Mouse (Mus musculus): Measurements from ENCODE around the gene Krt79. TPM values are rescaled to one million over a fixed set of nuclear protein-coding genes. Genes with fewer than 3 reads are reported as not detected.

Gene Krt79
- total and polyA plus RNA-seq, 3 experiments: not detected

- TF ChIP-seq IRF4 (IDR thresholded peaks at IDR 0.05; ENCODE audit: low read depth, low read length): no peak
- no peak for TF ChIP-seq ZC3H11A (IDR thresholded peaks at IDR 0.05; ENCODE audit: low read depth, low read length)
- TF ChIP-seq EP300 (IDR thresholded peaks at IDR 0.05; ENCODE audit: low read length): no peak
- no peak for TF ChIP-seq CHD2 (IDR thresholded peaks at IDR 0.05; ENCODE audit: low read length)
- TF ChIP-seq USF2 (conservative IDR thresholded peaks at IDR 0.05; ENCODE audit: low read depth, low read length): no peak
Observed at GRCm38 (mm10) chr15:101892820-101893219, 47.3 kb downstream of the Krt79 start, which contains the start of gene Krt76 (continued).

- no peak for DNase-seq (ENCODE audit: extremely low read depth)
- Histone ChIP-seq H3K9me3 (replicated peaks; ENCODE audit: low read length) (no peaks in the 10 kb centered on the region), H3K4me2 (ENCODE audit: insufficient read depth, low read depth, poor library complexity, severe bottlenecking) (no peak overlapping the region), H3K27me3 (replicated peaks) (peaks cover 91% of the 10 kb centered on the region), H3K9ac (ENCODE audit: insufficient read depth, low read depth) (no peak overlapping the region), H3K79me2 (replicated peaks; ENCODE audit: control insufficient read depth, extremely low read depth, insufficient read depth, poor library complexity, severe bottlenecking) (no peaks in the 10 kb centered on the region), H3K36me3 (replicated peaks in 1 of 2; ENCODE audit: control insufficient read depth in 1 of 2, insufficient read depth in 1 of 2, low read length in 1 of 2) (no peaks in the 10 kb centered on the region), H3K4me1 (ENCODE audit: control insufficient read depth in 1 of 2, insufficient read depth in 2 of 2) (no peaks in the 10 kb centered on the region), H3K4me3 (replicated peaks in 1 of 3; ENCODE audit: low read depth in 2 of 3, low read length in 2 of 3, poor library complexity in 1 of 3) (no peak overlapping the region), H3K27ac (ENCODE audit: insufficient read depth, low read depth) (no peak overlapping the region)
- TF ChIP-seq SIN3A (IDR thresholded peaks at IDR 0.05; ENCODE audit: low read length) (no peak), ZMIZ1 (IDR thresholded peaks at IDR 0.05; ENCODE audit: low read depth, low read length) (no peak), TCF12 (IDR thresholded peaks at IDR 0.05; ENCODE audit: low read depth, low read length) (no peak), IRF4 (IDR thresholded peaks at IDR 0.05; ENCODE audit: low read depth, low read length) (no peak)
- in situ Hi-C loops (cut with MboI; ENCODE audit: low pct_ligation_motif_present, low pct_unique_long_range_greater_than_20kb, low sequenced_read_pairs): no loop called here
- dilution Hi-C loops (cut with MboI; ENCODE audit: extremely low pct_ligation_motif_present, extremely low pct_unique_long_range_greater_than_20kb, low sequenced_read_pairs): no loop called here
Observed at GRCm38 (mm10) chr15:101879776-101880175, 60.3 kb downstream of the Krt79 start.

Other genes with a start within 250 kb of the Krt79 start
- not detected in 2 replicates for gene Krt6a, start 246.0 kb downstream of the Krt79 start, total RNA-seq (2012; rRNA removed)
- gene Krt6a, start 246.0 kb downstream of the Krt79 start, total RNA-seq (2014; rRNA removed): not detected in 2 replicates
- gene Krt6a, start 246.0 kb downstream of the Krt79 start, polyA plus RNA-seq (2012; ENCODE audit: insufficient read length, low read depth): not detected in 2 replicates
- not detected in 2 replicates for gene Krt5, start 227.4 kb downstream of the Krt79 start, total RNA-seq (2012; rRNA removed)
- not detected in 2 replicates for gene Krt5, start 227.4 kb downstream of the Krt79 start, total RNA-seq (2014; rRNA removed)
- not detected in 2 replicates for gene Krt5, start 227.4 kb downstream of the Krt79 start, polyA plus RNA-seq (2012; ENCODE audit: insufficient read length, low read depth)
- not detected in 2 replicates for gene Krt71, start 197.2 kb downstream of the Krt79 start, total RNA-seq (2012; rRNA removed)
- gene Krt71, start 197.2 kb downstream of the Krt79 start, total RNA-seq (2014; rRNA removed): not detected in 2 replicates
- gene Krt71, start 197.2 kb downstream of the Krt79 start, polyA plus RNA-seq (2012; ENCODE audit: insufficient read length, low read depth): not detected in 2 replicates
- gene Krt72, start 153.9 kb downstream of the Krt79 start, total RNA-seq (2012; rRNA removed): not detected in 2 replicates
- gene Krt72, start 153.9 kb downstream of the Krt79 start, total RNA-seq (2014; rRNA removed): not detected in 2 replicates
- not detected in 2 replicates for gene Krt72, start 153.9 kb downstream of the Krt79 start, polyA plus RNA-seq (2012; ENCODE audit: insufficient read length, low read depth)
- not detected in 2 replicates for gene Krt73, start 138.0 kb downstream of the Krt79 start, total RNA-seq (2012; rRNA removed)
- not detected in 2 replicates for gene Krt73, start 138.0 kb downstream of the Krt79 start, total RNA-seq (2014; rRNA removed)
- gene Krt73, start 138.0 kb downstream of the Krt79 start, polyA plus RNA-seq (2012; ENCODE audit: insufficient read length, low read depth): not detected in 2 replicates
- gene Krt2, start 122.2 kb downstream of the Krt79 start, total RNA-seq (2012; rRNA removed): not detected in 2 replicates
- not detected in 2 replicates for gene Krt2, start 122.2 kb downstream of the Krt79 start, total RNA-seq (2014; rRNA removed)
- gene Krt2, start 122.2 kb downstream of the Krt79 start, polyA plus RNA-seq (2012; ENCODE audit: insufficient read length, low read depth): not detected in 2 replicates
- gene Krt1, start 89.5 kb downstream of the Krt79 start, total RNA-seq (2012; rRNA removed): not detected in 2 replicates
- not detected in 2 replicates for gene Krt1, start 89.5 kb downstream of the Krt79 start, total RNA-seq (2014; rRNA removed)
- gene Krt1, start 89.5 kb downstream of the Krt79 start, polyA plus RNA-seq (2012; ENCODE audit: insufficient read length, low read depth): not detected in 2 replicates
- gene Krt77, start 70.6 kb downstream of the Krt79 start, total RNA-seq (2012; rRNA removed): not detected in 2 replicates
- gene Krt77, start 70.6 kb downstream of the Krt79 start, total RNA-seq (2014; rRNA removed): not detected in 2 replicates
- not detected in 2 replicates for gene Krt77, start 70.6 kb downstream of the Krt79 start, polyA plus RNA-seq (2012; ENCODE audit: insufficient read length, low read depth)
- not detected in 2 replicates for gene Krt76, start 47.4 kb downstream of the Krt79 start, total RNA-seq (2012; rRNA removed)
- not detected in 2 replicates for gene Krt76, start 47.4 kb downstream of the Krt79 start, total RNA-seq (2014; rRNA removed)
- gene Krt76, start 47.4 kb downstream of the Krt79 start, polyA plus RNA-seq (2012; ENCODE audit: insufficient read length, low read depth): not detected in 2 replicates
- not detected in 2 replicates for gene Krt4, start 15.6 kb downstream of the Krt79 start, total RNA-seq (2012; rRNA removed)
- gene Krt4, start 15.6 kb downstream of the Krt79 start, total RNA-seq (2014; rRNA removed): not detected in 2 replicates
- gene Krt4, start 15.6 kb downstream of the Krt79 start, polyA plus RNA-seq (2012; ENCODE audit: insufficient read length, low read depth): not detected in 2 replicates
- not detected in 2 replicates for gene Krt78, start 14.0 kb upstream of the Krt79 start, total RNA-seq (2012; rRNA removed)
- not detected in 2 replicates for gene Krt78, start 14.0 kb upstream of the Krt79 start, total RNA-seq (2014; rRNA removed)
- not detected in 2 replicates for gene Krt78, start 14.0 kb upstream of the Krt79 start, polyA plus RNA-seq (2012; ENCODE audit: insufficient read length, low read depth)
- not detected in 2 replicates for gene Krt8, start 64.2 kb upstream of the Krt79 start, total RNA-seq (2012; rRNA removed)
- not detected in 2 replicates for gene Krt8, start 64.2 kb upstream of the Krt79 start, total RNA-seq (2014; rRNA removed)
- not detected in 2 replicates for gene Krt8, start 64.2 kb upstream of the Krt79 start, polyA plus RNA-seq (2012; ENCODE audit: insufficient read length, low read depth)
- 0.13 and 0.21 TPM in 2 replicates for gene Krt18, start 87.9 kb upstream of the Krt79 start, total RNA-seq (2012; rRNA removed)
- not detected in 2 replicates for gene Krt18, start 87.9 kb upstream of the Krt79 start, total RNA-seq (2014; rRNA removed)
- gene Krt18, start 87.9 kb upstream of the Krt79 start, polyA plus RNA-seq (2012; ENCODE audit: insufficient read length, low read depth): not detected in 2 replicates
- gene Eif4b, start 133.4 kb upstream of the Krt79 start, total RNA-seq (2012; rRNA removed): 507 and 555 TPM in 2 replicates
- 492 and 536 TPM in 2 replicates for gene Eif4b, start 133.4 kb upstream of the Krt79 start, total RNA-seq (2014; rRNA removed)
- 652 and 950 TPM in 2 replicates for gene Eif4b, start 133.4 kb upstream of the Krt79 start, polyA plus RNA-seq (2012; ENCODE audit: insufficient read length, low read depth)
- 0.08 and 0.13 TPM in 2 replicates for gene Tns2, start 160.1 kb upstream of the Krt79 start, total RNA-seq (2012; rRNA removed)
- gene Tns2, start 160.1 kb upstream of the Krt79 start, total RNA-seq (2014; rRNA removed): not detected in 2 replicates
- gene Tns2, start 160.1 kb upstream of the Krt79 start, polyA plus RNA-seq (2012; ENCODE audit: insufficient read length, low read depth): 0.34 and 0.49 TPM in 2 replicates
- gene Spryd3, start 195.9 kb upstream of the Krt79 start, total RNA-seq (2012; rRNA removed): 21.6 and 24.7 TPM in 2 replicates
- gene Spryd3, start 195.9 kb upstream of the Krt79 start, total RNA-seq (2014; rRNA removed): 19.6 and 21.5 TPM in 2 replicates
- 25.7 and 33.5 TPM in 2 replicates for gene Spryd3, start 195.9 kb upstream of the Krt79 start, polyA plus RNA-seq (2012; ENCODE audit: insufficient read length, low read depth)
- gene Igfbp6, start 204.0 kb upstream of the Krt79 start, total RNA-seq (2012; rRNA removed): 0.38 TPM in 1 of 2 replicates, not detected in the other
- not detected in 2 replicates for gene Igfbp6, start 204.0 kb upstream of the Krt79 start, total RNA-seq (2014; rRNA removed)
- not detected in 2 replicates for gene Igfbp6, start 204.0 kb upstream of the Krt79 start, polyA plus RNA-seq (2012; ENCODE audit: insufficient read length, low read depth)
- 3.7 and 10.4 TPM in 2 replicates for gene Soat2, start 210.2 kb upstream of the Krt79 start, total RNA-seq (2012; rRNA removed)
- 0.09 and 0.28 TPM in 2 replicates for gene Soat2, start 210.2 kb upstream of the Krt79 start, total RNA-seq (2014; rRNA removed)
- gene Soat2, start 210.2 kb upstream of the Krt79 start, polyA plus RNA-seq (2012; ENCODE audit: insufficient read length, low read depth): 0.56 and 0.65 TPM in 2 replicates